Mouse (Mus musculus): Measurements from ENCODE around the gene Tepsin. TPM values are rescaled to one million over a fixed set of nuclear protein-coding genes. Genes with fewer than 3 reads are reported as not detected.

The Tepsin gene
- total and polyA plus RNA-seq, 2 experiments from 2014 or later = 8.7 to 20.4 TPM

GRCm38 (mm10) chr11:120092817-120093591 is 5.5 kb downstream of the Tepsin start:
- no peak for TF ChIP-seq CTCF (IDR thresholded peaks at IDR 0.05; ENCODE audit: low read depth)
- TF ChIP-seq EP300 (IDR thresholded peaks at IDR 0.05; ENCODE audit: low read depth) = no peak
- WGBS = 79% methylated on average over 23 of the region's 23 CpGs

GRCm38 (mm10) chr11:120090661-120091060 is 7.9 kb downstream of the Tepsin start:
- Histone ChIP-seq H3K4me3 (ENCODE audit: low read depth, low read length) (no peak overlapping the region), H3K36me3 (replicated peaks; ENCODE audit: control insufficient read depth, insufficient read depth, low read length) (peaks cover 49% of the 10 kb centered on the region), H3K9ac (replicated peaks; ENCODE audit: low read depth, low read length) (no peak overlapping the region), H3K27ac (ENCODE audit: low read depth) (no peak overlapping the region), H3K4me1 (ENCODE audit: control insufficient read depth, insufficient read depth) (no peaks in the 10 kb centered on the region), H3K27me3 (ENCODE audit: control insufficient read depth, insufficient read depth, low read length) (no peaks in the 10 kb centered on the region), H3K4me2 (ENCODE audit: low read depth, low read length) (no peak overlapping the region), H3K9me3 (replicated peaks; ENCODE audit: control insufficient read depth, low read length) (no peaks in the 10 kb centered on the region)
- TF ChIP-seq EP300 (IDR thresholded peaks at IDR 0.05; ENCODE audit: low read depth) = no peak
- TF ChIP-seq CTCF (IDR thresholded peaks at IDR 0.05; ENCODE audit: low read depth) = no peak
- ATAC-seq (ENCODE audit: insufficient read depth, low read depth) = no peak
- no peak for DNase-seq (ENCODE audit: low spot score)
- 89% methylated on average over 4 of the region's 4 CpGs for WGBS

More at GRCm38 (mm10) chr11:120092817-120093591, 5.5 kb downstream of the Tepsin start:
- Histone ChIP-seq H3K4me1 (ENCODE audit: control insufficient read depth, insufficient read depth) (peaks cover 7% of the 10 kb centered on the region), H3K9me3 (replicated peaks; ENCODE audit: control insufficient read depth, low read length) (no peaks in the 10 kb centered on the region), H3K4me2 (ENCODE audit: low read depth, low read length) (no peak overlapping the region), H3K27me3 (ENCODE audit: control insufficient read depth, insufficient read depth, low read length) (no peaks in the 10 kb centered on the region), H3K36me3 (replicated peaks; ENCODE audit: control insufficient read depth, insufficient read depth, low read length) (peaks cover 62% of the 10 kb centered on the region), H3K27ac (ENCODE audit: low read depth) (no peak overlapping the region), H3K9ac (replicated peaks; ENCODE audit: low read depth, low read length) (no peak overlapping the region), H3K4me3 (ENCODE audit: low read depth, low read length) (no peak overlapping the region)
- ATAC-seq (ENCODE audit: insufficient read depth, low read depth) (no peak), DNase-seq (ENCODE audit: low spot score) (no peak)

- H3K36me3 ChIP-seq (replicated peaks; ENCODE audit: control insufficient read depth, insufficient read depth, low read length) = peaks cover 15% of the 10 kb centered on the region
- no peaks in the 10 kb centered on the region for H3K4me1 ChIP-seq (ENCODE audit: control insufficient read depth, insufficient read depth)
- H3K27me3 ChIP-seq (ENCODE audit: control insufficient read depth, insufficient read depth, low read length) = no peaks in the 10 kb centered on the region
- no peak for TF ChIP-seq CTCF (IDR thresholded peaks at IDR 0.05; ENCODE audit: low read depth)
- TF ChIP-seq EP300 (IDR thresholded peaks at IDR 0.05; ENCODE audit: low read depth) = no peak
- peak within 1 kb of the TSS; percentile 84 for H3K4me3 ChIP-seq (ENCODE audit: low read depth, low read length)
- peak; percentile 99 for ATAC-seq (ENCODE audit: insufficient read depth, low read depth)
- under 1% methylated on average over 36 of the region's 42 CpGs for WGBS
- peak within 1 kb of the TSS; percentile 87 for H3K9ac ChIP-seq (replicated peaks; ENCODE audit: low read depth, low read length)
- H3K9me3 ChIP-seq (replicated peaks; ENCODE audit: control insufficient read depth, low read length) = no peaks in the 10 kb centered on the region
- H3K4me2 ChIP-seq (ENCODE audit: low read depth, low read length) = peak within 1 kb of the TSS; percentile 95
- DNase-seq (ENCODE audit: low spot score) = peak; percentile 97
- H3K27ac ChIP-seq (ENCODE audit: low read depth) = peak within 1 kb of the TSS; percentile 43; the same call in 1 of the 2 replicates
Observed at GRCm38 (mm10) chr11:120086702-120087152, 11.8 kb downstream of the Tepsin start, which contains the start of gene Cep131. Gene Cep131, minus strand, starts transcription at chr11:120086827.

GRCm38 (mm10) chr11:120085891-120086627 is 12.5 kb downstream of the Tepsin start:
- Histone ChIP-seq H3K4me3 (ENCODE audit: low read depth, low read length) (peak overlapping the region; percentile 84), H3K4me1 (ENCODE audit: control insufficient read depth, insufficient read depth) (no peaks in the 10 kb centered on the region), H3K4me2 (ENCODE audit: low read depth, low read length) (peak overlapping the region; percentile 95), H3K9ac (replicated peaks; ENCODE audit: low read depth, low read length) (peak overlapping the region; percentile 87), H3K9me3 (replicated peaks; ENCODE audit: control insufficient read depth, low read length) (no peaks in the 10 kb centered on the region), H3K27ac (ENCODE audit: low read depth) (peak overlapping the region; percentile 43; the same call in 1 of the 2 replicates), H3K27me3 (ENCODE audit: control insufficient read depth, insufficient read depth, low read length) (no peaks in the 10 kb centered on the region), H3K36me3 (replicated peaks; ENCODE audit: control insufficient read depth, insufficient read depth, low read length) (peaks cover 12% of the 10 kb centered on the region)
- under 1% methylated on average over 24 of the region's 25 CpGs for WGBS
- ATAC-seq (ENCODE audit: insufficient read depth, low read depth) = peak; percentile 40
- TF ChIP-seq EP300 (IDR thresholded peaks at IDR 0.05; ENCODE audit: low read depth) (no peak), CTCF (IDR thresholded peaks at IDR 0.05; ENCODE audit: low read depth) (no peak)
- no peak for DNase-seq (ENCODE audit: low spot score)

- DNase-seq (ENCODE audit: low spot score) = no peak
- Histone ChIP-seq H3K36me3 (replicated peaks; ENCODE audit: control insufficient read depth, insufficient read depth, low read length) (peaks cover 48% of the 10 kb centered on the region), H3K27ac (ENCODE audit: low read depth) (no peak overlapping the region), H3K4me2 (ENCODE audit: low read depth, low read length) (no peak overlapping the region), H3K4me1 (ENCODE audit: control insufficient read depth, insufficient read depth) (no peaks in the 10 kb centered on the region), H3K9me3 (replicated peaks; ENCODE audit: control insufficient read depth, low read length) (no peaks in the 10 kb centered on the region), H3K4me3 (ENCODE audit: low read depth, low read length) (no peak overlapping the region), H3K27me3 (ENCODE audit: control insufficient read depth, insufficient read depth, low read length) (no peaks in the 10 kb centered on the region), H3K9ac (replicated peaks; ENCODE audit: low read depth, low read length) (no peak overlapping the region)
- ATAC-seq (ENCODE audit: insufficient read depth, low read depth) = no peak
- 84% methylated on average over 6 of the region's 6 CpGs for WGBS
- TF ChIP-seq EP300 (IDR thresholded peaks at IDR 0.05; ENCODE audit: low read depth) (no peak), CTCF (IDR thresholded peaks at IDR 0.05; ENCODE audit: low read depth) (no peak)
Observed at GRCm38 (mm10) chr11:120080282-120080681, 18.2 kb downstream of the Tepsin start.

All from heart, postnatal 0 days (tissue).